Mouse (Mus musculus) neural tube, embryonic 15.5 days (tissue): ENCODE data around the gene Ntrk2. TPM values are rescaled to one million over a fixed set of nuclear protein-coding genes. Genes with fewer than 3 reads are reported as not detected.

Experiments used
- ATAC-seq: fragments of 200-750 bp; cut with Nextera tagmentation; 2 replicates; pipeline ENCODE4 v1.8.0; 2017; ENCODE audit warnings: mild to moderate bottlenecking, moderate TSS enrichment, moderate library complexity; ENCODE audit not compliant: low FRiP score
- H3K27ac ChIP-seq: fragments of 300-500 bp; sonication (generic); replicated peaks from 2 replicates; pipeline ENCODE4 v1.5.1; 2015; ENCODE audit warnings: mild to moderate bottlenecking, inconsistent platforms
- H3K27me3 ChIP-seq: fragments of 300-500 bp; sonication (generic); replicated peaks from 2 replicates; pipeline ENCODE4 v1.6.1; 2015; ENCODE audit warnings: inconsistent platforms
- H3K36me3 ChIP-seq: fragments of 300-500 bp; sonication (generic); 2 replicates; pipeline ENCODE4 v1.6.1; 2015; ENCODE audit warnings: inconsistent platforms
- H3K4me1 ChIP-seq: fragments of 300-500 bp; sonication (generic); 2 replicates; pipeline ENCODE4 v1.6.1; 2015; ENCODE audit warnings: inconsistent platforms
- H3K4me2 ChIP-seq: fragments of 300-500 bp; sonication (generic); 2 replicates; pipeline ENCODE4 v1.6.1; 2015; ENCODE audit warnings: inconsistent platforms, mild to moderate bottlenecking, moderate library complexity
- H3K4me3 ChIP-seq: fragments of 300-500 bp; sonication (generic); replicated peaks from 2 replicates; pipeline ENCODE4 v1.5.1; 2015; ENCODE audit warnings: mild to moderate bottlenecking, inconsistent platforms
- H3K9ac ChIP-seq: fragments of 300-500 bp; sonication (generic); replicated peaks from 2 replicates; pipeline ENCODE4 v1.6.1; 2015; ENCODE audit warnings: mild to moderate bottlenecking, inconsistent platforms
- H3K9me3 ChIP-seq: fragments of 300-500 bp; sonication (generic); replicated peaks from 2 replicates; pipeline ENCODE4 v1.6.1; 2016; ENCODE audit warnings: inconsistent platforms
- WGBS: fragments of 180-500 bp; shearing (Covaris S2); methylation state at CpG from one replicate; pipeline ENCODE4 v1.1.7; 2015; ENCODE audit warnings: mixed read lengths; 5-methylcytosine and 5-hydroxymethylcytosine counted together
- polyA plus RNA-seq: library from polyadenylated mRNA; unstranded; fragments of >200 nt; fragmentation: Nextera tagmentation; extraction: Ambion mirVana; gene quantifications from 2 replicates; pipeline ENCODE4 v1.2.1, GENCODE M21; 2015

Ntrk2 gene
- polyA plus RNA-seq, 1 experiment from 2014 or later = 132 TPM

- Histone ChIP-seq H3K9me3 (no peaks in the 10 kb centered on the region), H3K4me1 (no peaks in the 10 kb centered on the region), H3K4me2 (no peak overlapping the region), H3K9ac (no peak overlapping the region), H3K27me3 (no peaks in the 10 kb centered on the region), H3K4me3 (no peak overlapping the region), H3K27ac (no peak overlapping the region), H3K36me3 (peaks cover 17% of the 10 kb centered on the region)
- 44% methylated on average over 7 of the region's 7 CpGs for WGBS
- ATAC-seq = no peak
Observed at GRCm38 (mm10) chr13:59059118-59059517, 252.7 kb downstream of the Ntrk2 start.

GRCm38 (mm10) chr13:59065677-59066076, 259.3 kb downstream of the Ntrk2 start:
- Histone ChIP-seq H3K4me2 (no peak overlapping the region), H3K9me3 (no peaks in the 10 kb centered on the region), H3K27me3 (no peaks in the 10 kb centered on the region), H3K9ac (no peak overlapping the region), H3K4me3 (no peak overlapping the region), H3K4me1 (no peaks in the 10 kb centered on the region), H3K36me3 (peaks cover 6% of the 10 kb centered on the region), H3K27ac (no peak overlapping the region)
- WGBS = 69% methylated on average over 3 of the region's 3 CpGs
- ATAC-seq = no peak

GRCm38 (mm10) chr13:59073635-59074256, 267.4 kb downstream of the Ntrk2 start:
- 19% methylated on average over 26 of the region's 26 CpGs for whole genome bisulfite sequencing

GRCm38 (mm10) chr13:59076489-59076888, 270.1 kb downstream of the Ntrk2 start:
- ATAC-seq = no peak
- H3K4me2 ChIP-seq = no peak overlapping the region
- 51% methylated on average over 4 of the region's 4 CpGs for WGBS
- no peak overlapping the region for H3K9ac ChIP-seq
- H3K4me3 ChIP-seq = no peak overlapping the region
- no peaks in the 10 kb centered on the region for H3K36me3 ChIP-seq
- peaks cover 17% of the 10 kb centered on the region for H3K4me1 ChIP-seq
- H3K27me3 ChIP-seq = no peaks in the 10 kb centered on the region
- no peaks in the 10 kb centered on the region for H3K9me3 ChIP-seq
- H3K27ac ChIP-seq = no peak overlapping the region

More at GRCm38 (mm10) chr13:59073635-59074256, 267.4 kb downstream of the Ntrk2 start:
- Histone ChIP-seq H3K4me1 (peaks cover 14% of the 10 kb centered on the region; the same call in 1 of the 2 replicates), H3K27me3 (no peaks in the 10 kb centered on the region), H3K9me3 (no peaks in the 10 kb centered on the region), H3K27ac (peak overlapping the region; percentile 58), H3K4me2 (peak overlapping the region; percentile 32), H3K4me3 (no peak overlapping the region), H3K9ac (no peak overlapping the region), H3K36me3 (no peaks in the 10 kb centered on the region)
- ATAC-seq = peak; percentile 94

- H3K9me3 ChIP-seq = no peaks in the 10 kb centered on the region
- H3K4me3 ChIP-seq = no peak overlapping the region
- 30% methylated on average over 7 of the region's 7 CpGs for WGBS
- peak overlapping the region; percentile 59; the same call in 1 of the 2 replicates for H3K27ac ChIP-seq
- H3K4me1 ChIP-seq = peaks cover 3% of the 10 kb centered on the region; the same call in 1 of the 2 replicates
- no peak overlapping the region for H3K4me2 ChIP-seq
- H3K9ac ChIP-seq = no peak overlapping the region
- no peaks in the 10 kb centered on the region for H3K27me3 ChIP-seq
- ATAC-seq = no peak
- no peaks in the 10 kb centered on the region for H3K36me3 ChIP-seq
Observed at GRCm38 (mm10) chr13:59079761-59080461, 273.5 kb downstream of the Ntrk2 start.

- no peak overlapping the region for H3K4me3 ChIP-seq
- H3K27me3 ChIP-seq = no peaks in the 10 kb centered on the region
- no peaks in the 10 kb centered on the region for H3K9me3 ChIP-seq
- H3K4me2 ChIP-seq = no peak overlapping the region
- no peaks in the 10 kb centered on the region for H3K36me3 ChIP-seq
- peaks cover 3% of the 10 kb centered on the region; the same call in 1 of the 2 replicates for H3K4me1 ChIP-seq
- no peak overlapping the region for H3K9ac ChIP-seq
- WGBS = 43% methylated on average over 5 of the region's 5 CpGs
- no peak overlapping the region for H3K27ac ChIP-seq
- ATAC-seq = no peak
Observed at GRCm38 (mm10) chr13:59080468-59080867, 274.1 kb downstream of the Ntrk2 start.

- Histone ChIP-seq H3K4me2 (no peak overlapping the region), H3K36me3 (no peaks in the 10 kb centered on the region), H3K4me1 (peaks cover 53% of the 10 kb centered on the region), H3K27me3 (no peaks in the 10 kb centered on the region), H3K9me3 (no peaks in the 10 kb centered on the region), H3K27ac (no peak overlapping the region), H3K4me3 (no peak overlapping the region), H3K9ac (no peak overlapping the region)
- no peak for ATAC-seq
- 36% methylated on average over 4 of the region's 4 CpGs for WGBS
Observed at GRCm38 (mm10) chr13:59089016-59089415, 282.6 kb downstream of the Ntrk2 start.

- no peak overlapping the region for H3K4me2 ChIP-seq
- no peaks in the 10 kb centered on the region for H3K9me3 ChIP-seq
- H3K27ac ChIP-seq = peak overlapping the region; percentile 89
- 18% methylated on average over 13 of the region's 13 CpGs for WGBS
- H3K4me1 ChIP-seq = peaks cover 61% of the 10 kb centered on the region
- ATAC-seq = peak; percentile 26
- peak overlapping the region; percentile 14; the same call in 1 of the 2 replicates for H3K9ac ChIP-seq
- no peaks in the 10 kb centered on the region for H3K27me3 ChIP-seq
- no peak overlapping the region for H3K4me3 ChIP-seq
- H3K36me3 ChIP-seq = no peaks in the 10 kb centered on the region
Observed at GRCm38 (mm10) chr13:59091138-59091971, 285.0 kb downstream of the Ntrk2 start.

- peak; percentile 43 for ATAC-seq
- 25% methylated on average over 10 of the region's 10 CpGs for WGBS
- peaks cover 52% of the 10 kb centered on the region for H3K4me1 ChIP-seq
- peak overlapping the region; percentile 89 for H3K27ac ChIP-seq
- H3K36me3 ChIP-seq = no peaks in the 10 kb centered on the region
- no peak overlapping the region for H3K9ac ChIP-seq
- no peaks in the 10 kb centered on the region for H3K9me3 ChIP-seq
- no peaks in the 10 kb centered on the region for H3K27me3 ChIP-seq
- H3K4me2 ChIP-seq = peak overlapping the region; percentile 35
- H3K4me3 ChIP-seq = no peak overlapping the region
Observed at GRCm38 (mm10) chr13:59092045-59092857, 285.9 kb downstream of the Ntrk2 start.

- Histone ChIP-seq H3K9me3 (no peaks in the 10 kb centered on the region), H3K36me3 (no peaks in the 10 kb centered on the region), H3K27ac (peak overlapping the region; percentile 89), H3K4me3 (no peak overlapping the region), H3K9ac (peak overlapping the region; percentile 29; the same call in 1 of the 2 replicates), H3K4me1 (peaks cover 51% of the 10 kb centered on the region), H3K27me3 (no peaks in the 10 kb centered on the region), H3K4me2 (peak overlapping the region; percentile 35)
- ATAC-seq = peak; percentile 92
- WGBS = 6% methylated on average over 4 of the region's 4 CpGs
Observed at GRCm38 (mm10) chr13:59092858-59093154, 286.4 kb downstream of the Ntrk2 start.

GRCm38 (mm10) chr13:59094722-59095121, 288.4 kb downstream of the Ntrk2 start:
- WGBS = 81% methylated on average over 7 of the region's 7 CpGs
- H3K27me3 ChIP-seq = no peaks in the 10 kb centered on the region
- H3K4me3 ChIP-seq = no peak overlapping the region
- no peaks in the 10 kb centered on the region for H3K9me3 ChIP-seq
- H3K36me3 ChIP-seq = no peaks in the 10 kb centered on the region
- no peak overlapping the region for H3K4me2 ChIP-seq
- no peak for ATAC-seq
- peak overlapping the region; percentile 63 for H3K27ac ChIP-seq
- H3K4me1 ChIP-seq = peaks cover 43% of the 10 kb centered on the region
- H3K9ac ChIP-seq = no peak overlapping the region
